Mouse (Mus musculus) intestine, embryonic 14.5 days (tissue): ENCODE data around the gene Spo11. TPM values are rescaled to one million over a fixed set of nuclear protein-coding genes. Genes with fewer than 3 reads are reported as not detected.

ENCODE experiments used
- ATAC-seq: fragments of 200-750 bp; cut with Nextera tagmentation; replicated peaks from 2 replicates; pipeline ENCODE4 v1.8.0; 2017; ENCODE audit warnings: low read depth, moderate number of reproducible peaks, moderate TSS enrichment, moderate library complexity; ENCODE audit not compliant: low FRiP score, low TSS enrichment
- DNase-seq: peaks from one replicate; pipeline ENCODE4 v3.0.0-alpha.2; 2018; ENCODE audit warnings: low spot score
- H3K27ac ChIP-seq: fragments of 300-500 bp; sonication (generic); 2 replicates; pipeline ENCODE4 v1.5.1; 2014; ENCODE audit warnings: low read depth, mild to moderate bottlenecking, control low read depth
- H3K27me3 ChIP-seq: fragments of 300-500 bp; sonication (generic); replicated peaks from 2 replicates; pipeline ENCODE4 v1.6.1; 2014; ENCODE audit warnings: low read length, control low read depth; ENCODE audit not compliant: control insufficient read depth, insufficient read depth
- H3K36me3 ChIP-seq: fragments of 300-500 bp; sonication (generic); 2 replicates; pipeline ENCODE4 v1.6.1; 2014; ENCODE audit warnings: low read length, control low read depth; ENCODE audit not compliant: control insufficient read depth, insufficient read depth
- H3K4me1 ChIP-seq: fragments of 300-500 bp; sonication (generic); replicated peaks from 2 replicates; pipeline ENCODE4 v1.6.1; 2014; ENCODE audit warnings: low read length, control low read depth, mixed read lengths; ENCODE audit not compliant: control insufficient read depth, insufficient read depth
- H3K4me2 ChIP-seq: fragments of 300-500 bp; sonication (generic); 2 replicates; pipeline ENCODE4 v1.6.1; 2014; ENCODE audit warnings: low read length
- H3K4me3 ChIP-seq: fragments of 300-500 bp; sonication (generic); 2 replicates; pipeline ENCODE4 v1.5.1; 2014; ENCODE audit warnings: low read depth, low read length, control low read depth, mixed read lengths
- H3K9ac ChIP-seq: fragments of 300-500 bp; sonication (generic); 2 replicates; pipeline ENCODE4 v1.6.1; 2014; ENCODE audit warnings: mild to moderate bottlenecking, low read length
- H3K9me3 ChIP-seq: fragments of 300-500 bp; sonication (generic); 2 replicates; pipeline ENCODE4 v1.6.1; 2016; ENCODE audit warnings: low read length, control low read depth; ENCODE audit not compliant: control insufficient read depth
- WGBS: fragments of 180-500 bp; shearing (Covaris S2); extraction: QIAGEN DNeasy Blood & Tissue Kit; methylation state at CpG from one replicate; pipeline ENCODE4 v1.1.7; 2014; 5-methylcytosine and 5-hydroxymethylcytosine counted together
- polyA plus RNA-seq: library from polyadenylated mRNA; unstranded; fragments of >200 nt; fragmentation: Nextera tagmentation; extraction: Ambion mirVana; gene quantifications from 2 replicates; pipeline ENCODE4 v1.2.1, GENCODE M21; 2014

Gene Spo11
- polyA plus RNA-seq, 1 experiment from 2014 or later, result not detected

GRCm38 (mm10) chr2:172982776-172983561 is 5.5 kb downstream of the Spo11 start:
- Histone ChIP-seq H3K36me3 (no peaks in the 10 kb centered on the region), H3K9me3 (no peaks in the 10 kb centered on the region), H3K4me1 (no peaks in the 10 kb centered on the region), H3K4me3 (no peak overlapping the region), H3K27ac (no peak overlapping the region), H3K9ac (no peak overlapping the region), H3K4me2 (no peak overlapping the region), H3K27me3 (no peaks in the 10 kb centered on the region)
- DNase-seq, result no peak
- ATAC-seq, result peak; percentile 68
- 63% methylated on average over 9 of the region's 9 CpGs for WGBS

GRCm38 (mm10) chr2:172990161-172990560 is 12.7 kb downstream of the Spo11 start:
- Histone ChIP-seq H3K27me3 (no peaks in the 10 kb centered on the region), H3K27ac (no peak overlapping the region), H3K4me1 (no peaks in the 10 kb centered on the region), H3K9me3 (no peaks in the 10 kb centered on the region), H3K4me2 (no peak overlapping the region), H3K9ac (no peak overlapping the region), H3K4me3 (no peak overlapping the region), H3K36me3 (no peaks in the 10 kb centered on the region)
- ATAC-seq, result no peak
- WGBS, result 67% methylated on average over 6 of the region's 6 CpGs
- no peak for DNase-seq

GRCm38 (mm10) chr2:172996207-172996606 is 18.7 kb downstream of the Spo11 start:
- Histone ChIP-seq H3K27me3 (no peaks in the 10 kb centered on the region), H3K9me3 (no peaks in the 10 kb centered on the region), H3K27ac (no peak overlapping the region), H3K4me1 (peaks cover 6% of the 10 kb centered on the region), H3K9ac (no peak overlapping the region), H3K4me2 (no peak overlapping the region), H3K4me3 (no peak overlapping the region), H3K36me3 (no peaks in the 10 kb centered on the region)
- peak; percentile 92 for DNase-seq
- no peak for ATAC-seq
- WGBS, result 21% methylated on average over 4 of the region's 4 CpGs

- Histone ChIP-seq H3K9me3 (no peaks in the 10 kb centered on the region), H3K36me3 (peaks cover 5% of the 10 kb centered on the region), H3K27ac (no peak overlapping the region), H3K4me3 (no peak overlapping the region), H3K4me2 (no peak overlapping the region), H3K27me3 (no peaks in the 10 kb centered on the region), H3K4me1 (peaks cover 13% of the 10 kb centered on the region), H3K9ac (no peak overlapping the region)
- WGBS, result 64% methylated on average over 11 of the region's 11 CpGs
- ATAC-seq (no peak), DNase-seq (no peak)
Measured at GRCm38 (mm10) chr2:172997748-172998147, 20.2 kb downstream of the Spo11 start.

- no peak overlapping the region for H3K9ac ChIP-seq
- peaks cover 13% of the 10 kb centered on the region for H3K36me3 ChIP-seq
- H3K27me3 ChIP-seq, result no peaks in the 10 kb centered on the region
- no peak overlapping the region for H3K4me3 ChIP-seq
- H3K9me3 ChIP-seq, result no peaks in the 10 kb centered on the region
- DNase-seq (no peak), ATAC-seq (no peak)
- H3K27ac ChIP-seq, result no peak overlapping the region
- H3K4me1 ChIP-seq, result peaks cover 13% of the 10 kb centered on the region
- WGBS, result 63% methylated on average over 7 of the region's 7 CpGs
- no peak overlapping the region for H3K4me2 ChIP-seq
Measured at GRCm38 (mm10) chr2:172998478-172998877, 21.0 kb downstream of the Spo11 start.

GRCm38 (mm10) chr2:172999630-173000284 is 22.3 kb downstream of the Spo11 start, which contains the start of gene Rae1:
Rae1 (plus strand) TSS chr2:173000117.
- no peaks in the 10 kb centered on the region for H3K27me3 ChIP-seq
- H3K4me1 ChIP-seq, result peaks cover 13% of the 10 kb centered on the region
- H3K36me3 ChIP-seq, result peaks cover 25% of the 10 kb centered on the region
- H3K9ac ChIP-seq, result peak within 1 kb of the TSS; percentile 75
- H3K4me2 ChIP-seq, result peak within 1 kb of the TSS; percentile 74
- H3K27ac ChIP-seq, result peak within 1 kb of the TSS; percentile 86
- H3K4me3 ChIP-seq, result peak within 1 kb of the TSS; percentile 80
- WGBS, result under 1% methylated on average over 40 of the region's 45 CpGs
- ATAC-seq (peak; percentile 96), DNase-seq (peak; percentile 99)
- H3K9me3 ChIP-seq, result no peaks in the 10 kb centered on the region

GRCm38 (mm10) chr2:173000285-173000652 is 22.8 kb downstream of the Spo11 start:
- 0% methylated on average over 42 of the region's 42 CpGs for WGBS
- peaks cover 31% of the 10 kb centered on the region for H3K36me3 ChIP-seq

GRCm38 (mm10) chr2:173000921-173001320 is 23.4 kb downstream of the Spo11 start:
- peak overlapping the region; percentile 80 for H3K4me3 ChIP-seq
- H3K9me3 ChIP-seq, result no peaks in the 10 kb centered on the region
- 25% methylated on average over 8 of the region's 8 CpGs for WGBS
- 0 out of 2 replicates have a peak overlapping the region, but pooled peaks have one; percentile 86 for H3K27ac ChIP-seq
- H3K9ac ChIP-seq, result peak overlapping the region; percentile 75
- DNase-seq, result no peak
- ATAC-seq, result no peak
- H3K4me2 ChIP-seq, result peak overlapping the region; percentile 74
- peaks cover 13% of the 10 kb centered on the region for H3K4me1 ChIP-seq
- H3K36me3 ChIP-seq, result peaks cover 37% of the 10 kb centered on the region
- H3K27me3 ChIP-seq, result no peaks in the 10 kb centered on the region

More at GRCm38 (mm10) chr2:173000285-173000652, 22.8 kb downstream of the Spo11 start:
- no peaks in the 10 kb centered on the region for H3K9me3 ChIP-seq
- peaks cover 13% of the 10 kb centered on the region for H3K4me1 ChIP-seq
- ATAC-seq, result peak; percentile 92
- H3K4me3 ChIP-seq, result peak overlapping the region; percentile 80
- peak overlapping the region; percentile 74 for H3K4me2 ChIP-seq
- DNase-seq, result no peak
- peak overlapping the region; percentile 75 for H3K9ac ChIP-seq
- no peaks in the 10 kb centered on the region for H3K27me3 ChIP-seq
- H3K27ac ChIP-seq, result peak overlapping the region; percentile 86
